Comparison of ENCODE assay signal across 9 mouse cellular contexts in the genomic region with DNA sequence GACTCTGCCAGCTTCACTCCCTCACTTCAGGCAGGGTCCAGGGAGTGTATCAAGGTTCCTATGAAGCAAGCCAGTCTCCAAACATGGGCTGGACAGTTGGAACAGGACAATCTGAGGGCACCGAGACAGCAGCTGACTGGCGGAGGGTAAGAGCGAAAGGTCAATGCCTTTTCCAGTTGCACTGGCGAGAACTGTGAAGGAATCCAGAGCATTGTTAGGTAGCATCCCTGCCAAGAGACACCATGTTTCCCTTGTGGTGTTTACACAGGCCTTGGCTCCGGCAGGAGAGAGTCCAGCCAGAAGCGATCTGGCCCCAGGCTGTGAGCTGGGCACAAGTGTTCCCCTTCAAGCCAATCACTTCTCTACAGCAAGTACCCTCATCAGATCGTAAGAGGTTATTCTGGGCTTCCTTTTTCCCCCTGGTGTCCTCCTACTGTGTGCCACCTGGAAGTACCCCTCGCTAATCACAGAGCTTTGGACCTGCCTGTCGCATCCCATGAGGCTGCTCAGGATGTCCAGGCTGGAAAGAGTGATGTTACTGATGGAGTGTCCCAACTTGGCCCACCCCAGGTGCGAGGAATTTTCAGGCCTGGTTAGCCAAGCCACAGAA. TPM values are rescaled to one million over a fixed set of nuclear protein-coding genes. Genes with fewer than 3 reads are reported as not detected.
DNase-seq lines count a peak whose midpoint lies in the region; ATAC-seq lines count a peak whose summit lies in the region.
"Had no signal": no experiment of that assay in that cellular context is flagged by ENCODE, and none has a peak within 500 bp of the region (broad histone marks: within the 10 kb centered on the region; RNA-seq: fewer than 3 reads in every experiment).

No protein-coding gene starts in this region.

- H3K4me2 ChIP-seq in hindbrain, embryonic 13.5 days = no peak overlapping the region
- H3K4me2 ChIP-seq in lung, embryonic 16.5 days (ENCODE audit: low read depth, low read length) = no peak overlapping the region
- H3K4me2 ChIP-seq: neural tube, embryonic 12.5 days had no signal

- peak overlapping the region; percentile 50; the same call in 1 of the 2 replicates for H3K27ac ChIP-seq in hindbrain, embryonic 10.5 days
- no peak overlapping the region for H3K27ac ChIP-seq in hindbrain, embryonic 13.5 days
- peak overlapping the region; percentile 99 for H3K27ac ChIP-seq in brown adipose tissue, adult 24 weeks (replicated peaks; ENCODE audit: low read depth, low read length)
- no peak overlapping the region for H3K27ac ChIP-seq in lung, embryonic 16.5 days (ENCODE audit: low read length)
- H3K27ac ChIP-seq: neural tube, embryonic 12.5 days had no signal

- H3K27me3 ChIP-seq in hindbrain, embryonic 10.5 days (ENCODE audit: insufficient read depth, poor library complexity, severe bottlenecking) = no peaks in the 10 kb centered on the region
- no peaks in the 10 kb centered on the region for H3K27me3 ChIP-seq in hindbrain, embryonic 13.5 days
- no peaks in the 10 kb centered on the region for H3K27me3 ChIP-seq in lung, embryonic 16.5 days (ENCODE audit: control insufficient read depth, insufficient read depth, low read depth, low read length)
- H3K27me3 ChIP-seq: neural tube, embryonic 12.5 days had no signal

- H3K36me3 ChIP-seq in hindbrain, embryonic 10.5 days = no peaks in the 10 kb centered on the region
- no peaks in the 10 kb centered on the region for H3K36me3 ChIP-seq in hindbrain, embryonic 13.5 days
- no peaks in the 10 kb centered on the region for H3K36me3 ChIP-seq in lung, embryonic 16.5 days (ENCODE audit: control insufficient read depth, insufficient read depth, low read length)
- H3K36me3 ChIP-seq: neural tube, embryonic 12.5 days had no signal

- H3K4me1 ChIP-seq in hindbrain, embryonic 10.5 days (replicated peaks) = peaks cover 19% of the 10 kb centered on the region
- H3K4me1 ChIP-seq in hindbrain, embryonic 13.5 days (replicated peaks) = no peaks in the 10 kb centered on the region
- peaks cover 46% of the 10 kb centered on the region for H3K4me1 ChIP-seq in brown adipose tissue, adult 24 weeks (ENCODE audit: control insufficient read depth, insufficient read depth, insufficient read length, low read length)
- peaks cover 5% of the 10 kb centered on the region; the same call in 1 of the 2 replicates for H3K4me1 ChIP-seq in lung, embryonic 16.5 days (replicated peaks; ENCODE audit: control insufficient read depth, insufficient read depth, low read length)
- H3K4me1 ChIP-seq: neural tube, embryonic 12.5 days had no signal

- H3K9me3 ChIP-seq in hindbrain, embryonic 10.5 days = no peaks in the 10 kb centered on the region; the same call in 1 of the 2 replicates
- no peaks in the 10 kb centered on the region for H3K9me3 ChIP-seq in hindbrain, embryonic 13.5 days
- no peaks in the 10 kb centered on the region for H3K9me3 ChIP-seq in lung, embryonic 16.5 days (ENCODE audit: control insufficient read depth, low read length)

- H3K9ac ChIP-seq in hindbrain, embryonic 13.5 days = no peak overlapping the region
- no peak overlapping the region for H3K9ac ChIP-seq in lung, embryonic 16.5 days (ENCODE audit: low read length)
- H3K9ac ChIP-seq: neural tube, embryonic 12.5 days had no signal

- no peak for ATAC-seq in hindbrain, embryonic 13.5 days (ENCODE audit: low FRiP score)
- peak; percentile 56; the same call in 1 of the 2 replicates for ATAC-seq in lung, embryonic 16.5 days (ENCODE audit: low read depth)
- no peak for ATAC-seq in megakaryocyte, adult 5-6 weeks (ENCODE audit: poor library complexity, severe bottlenecking)
- ATAC-seq: hindbrain, embryonic 16.5 days had no signal

- WGBS in hindbrain, embryonic 10.5 days = 74% methylated on average over 10 of the region's 10 CpGs
- WGBS in hindbrain, embryonic 13.5 days = 80% methylated on average over 10 of the region's 10 CpGs
- WGBS in lung, embryonic 16.5 days = 68% methylated on average over 10 of the region's 10 CpGs

- no peak for DNase-seq in hindbrain, embryonic 10.5 days (ENCODE audit: low spot score)
- DNase-seq in cerebellum, adult 9-10 months = peak; percentile 54
- DNase-seq in spleen, postnatal 14 days (ENCODE audit: low spot score in 2 of 2) = no peak

- no peak overlapping the region for H3K4me3 ChIP-seq in hindbrain, embryonic 10.5 days
- no peak overlapping the region for H3K4me3 ChIP-seq in hindbrain, embryonic 13.5 days
- no peak overlapping the region for H3K4me3 ChIP-seq in brown adipose tissue, adult 24 weeks (ENCODE audit: insufficient read depth, low read depth, low read length)
- no peak overlapping the region for H3K4me3 ChIP-seq in lung, embryonic 16.5 days (ENCODE audit: low read length)
- H3K4me3 ChIP-seq: neural tube, embryonic 12.5 days had no signal

RNA-seq across cellular contexts. Expression of gene Prelp, which starts 13.2 kb away (rescaled TPM):
- 0.71 and 1.7 TPM in 2 replicates for polyA plus RNA-seq in hindbrain, embryonic 10.5 days (2016; fragmentation: Nextera tagmentation; extraction: Ambion mirVana)
- polyA plus RNA-seq in hindbrain, embryonic 13.5 days (2015; fragmentation: Nextera tagmentation; extraction: Ambion mirVana) = 10.2 and 14.8 TPM in 2 replicates
- 237 and 366 TPM in 2 replicates for polyA plus RNA-seq in brown adipose tissue, adult 24 weeks (2012; ENCODE audit: insufficient read depth, insufficient read length, missing spikeins)
- 22.4 and 28.6 TPM in 2 replicates for polyA plus RNA-seq in lung, embryonic 16.5 days (2015; fragmentation: Nextera tagmentation; extraction: Ambion mirVana)
- 0.21 and 0.33 TPM in 2 replicates for total RNA-seq in megakaryocyte, adult 5-6 weeks (2015)
- 0.11 TPM in 1 of 2 replicates, not detected in the other for total RNA-seq in megakaryocyte, adult 5-6 weeks (2017)

RNA-seq across cellular contexts. Expression of gene Optc, which starts 26.7 kb away (rescaled TPM):
- 2.1 and 3.6 TPM in 2 replicates for polyA plus RNA-seq in hindbrain, embryonic 10.5 days (2016; fragmentation: Nextera tagmentation; extraction: Ambion mirVana)
- polyA plus RNA-seq in hindbrain, embryonic 13.5 days (2015; fragmentation: Nextera tagmentation; extraction: Ambion mirVana) = 2.7 and 3.6 TPM in 2 replicates
- polyA plus RNA-seq in brown adipose tissue, adult 24 weeks (2012; ENCODE audit: insufficient read depth, insufficient read length, missing spikeins) = not detected in 2 replicates
- 0.29 and 0.54 TPM in 2 replicates for polyA plus RNA-seq in lung, embryonic 16.5 days (2015; fragmentation: Nextera tagmentation; extraction: Ambion mirVana)
- not detected in 2 replicates for total RNA-seq in megakaryocyte, adult 5-6 weeks (2015)
- total RNA-seq in megakaryocyte, adult 5-6 weeks (2017) = not detected in 2 replicates

Comparison
In these comparisons a context has a peak if more than half of its experiments do, and no peak if none do; other contexts are left out.
1. H3K27ac ChIP-seq: peak in hindbrain, embryonic 10.5 days (single experiment) and brown adipose tissue, adult 24 weeks (single experiment); none in hindbrain, embryonic 13.5 days (single experiment) and lung, embryonic 16.5 days (single experiment).